Mouse (Mus musculus): ENCODE measurements around the gene Sept11.

The Sept11 gene

DNA sequence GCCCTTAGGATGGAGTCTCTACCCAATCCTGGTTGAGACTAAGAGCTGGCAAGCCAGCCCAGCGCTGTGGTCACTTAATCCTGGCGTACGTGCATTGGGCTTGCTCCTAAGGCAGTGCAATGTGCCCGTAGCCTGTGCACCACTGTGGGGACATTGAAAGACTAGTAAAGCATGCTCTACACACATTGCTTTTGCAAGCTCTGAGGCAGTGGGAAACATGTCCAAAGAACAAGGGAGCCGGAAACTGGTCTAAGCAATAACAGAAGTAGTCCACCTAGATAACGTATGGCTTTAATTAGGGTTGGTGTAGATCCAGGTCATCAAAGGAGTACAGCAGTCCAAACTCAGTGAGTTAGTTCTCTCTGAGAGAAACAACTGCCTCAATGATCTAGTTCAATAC is 75.4 kb downstream of the Sept11 start:
- peak; percentile 23 for DNase-seq (ENCODE audit: low read depth, low spot score)

DNA sequence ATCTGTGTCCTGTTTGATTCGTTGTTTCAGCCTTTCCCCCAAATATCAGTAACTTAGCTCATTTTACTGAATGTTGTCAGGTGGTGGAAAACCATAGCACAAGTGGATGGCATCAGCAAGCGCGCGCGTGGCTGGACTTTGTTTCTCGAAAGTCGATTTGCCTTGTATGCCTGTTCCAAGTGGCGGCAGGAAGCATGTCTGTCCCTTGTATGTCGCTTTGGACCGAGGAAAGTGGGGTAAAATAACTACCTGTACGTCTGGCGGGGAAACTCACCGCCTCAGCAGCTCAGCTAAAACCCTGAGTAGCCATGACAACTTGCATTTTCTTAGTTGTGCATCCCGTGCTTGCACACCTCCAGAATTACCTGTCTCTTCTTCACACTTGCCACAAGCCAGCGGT is 78.2 kb downstream of the Sept11 start:
- no peak for DNase-seq (ENCODE audit: low read depth, low spot score)

DNA sequence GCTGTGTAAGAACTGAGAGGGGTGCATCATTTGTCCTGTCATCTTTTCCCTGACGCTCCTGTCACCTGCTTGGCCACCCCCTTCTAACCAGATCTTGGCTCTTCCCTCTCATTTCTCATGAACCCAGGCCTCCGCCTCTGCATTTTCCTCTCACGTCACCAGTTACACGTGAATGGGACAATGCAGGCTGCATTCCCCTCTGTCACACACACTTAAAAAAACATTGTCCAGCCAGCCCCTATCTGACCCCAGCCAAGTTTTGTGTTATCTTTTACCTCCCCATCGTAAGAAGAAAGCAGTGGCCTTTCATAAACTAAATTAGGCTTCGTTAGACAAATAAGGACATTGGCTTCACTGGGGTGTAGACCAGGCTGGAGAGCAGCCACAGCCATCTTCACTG is 79.3 kb downstream of the Sept11 start:
- DNase-seq (ENCODE audit: low read depth, low spot score), result no peak

DNA sequence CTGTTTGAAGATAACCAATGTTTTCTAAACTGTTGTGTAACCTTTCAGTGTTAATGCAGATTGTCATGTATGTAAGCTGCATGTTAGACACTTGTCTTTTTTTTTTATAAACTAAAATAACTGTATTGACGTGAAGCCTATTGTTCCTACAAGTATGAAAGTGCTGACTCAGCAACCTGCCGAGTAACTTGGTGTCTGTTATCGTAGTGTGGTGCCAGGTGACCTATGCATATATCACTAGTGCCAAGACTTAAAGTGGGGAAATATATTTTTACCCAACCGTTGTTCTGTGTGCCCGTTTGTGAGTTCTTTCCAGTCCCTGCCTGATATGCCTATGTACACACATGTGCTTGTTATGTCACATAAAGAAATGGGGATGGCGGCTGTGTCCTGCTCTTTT is 81.4 kb downstream of the Sept11 start:
- DNase-seq (ENCODE audit: low read depth, low spot score), result no peak

DNA sequence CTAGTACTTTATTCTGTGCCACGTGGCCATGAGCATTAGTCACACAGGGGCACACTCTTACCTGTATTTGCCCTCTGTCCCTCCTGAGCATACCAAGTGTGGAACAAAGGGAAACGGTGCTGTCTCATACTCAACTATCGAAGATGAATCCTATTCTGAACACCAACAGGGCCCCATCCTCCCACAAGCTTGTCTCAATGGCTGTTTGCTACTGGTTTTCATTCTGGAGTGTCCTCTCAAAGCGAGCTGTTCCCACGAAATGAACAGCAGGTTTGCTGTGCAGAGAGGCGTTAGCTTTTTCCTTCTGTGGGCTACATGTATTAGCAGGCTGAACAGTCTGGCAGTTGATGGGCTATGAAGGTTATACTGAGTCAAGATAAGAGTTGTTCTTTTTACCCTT is 85.4 kb downstream of the Sept11 start:
- no peak for DNase-seq (ENCODE audit: low read depth, low spot score)

DNA sequence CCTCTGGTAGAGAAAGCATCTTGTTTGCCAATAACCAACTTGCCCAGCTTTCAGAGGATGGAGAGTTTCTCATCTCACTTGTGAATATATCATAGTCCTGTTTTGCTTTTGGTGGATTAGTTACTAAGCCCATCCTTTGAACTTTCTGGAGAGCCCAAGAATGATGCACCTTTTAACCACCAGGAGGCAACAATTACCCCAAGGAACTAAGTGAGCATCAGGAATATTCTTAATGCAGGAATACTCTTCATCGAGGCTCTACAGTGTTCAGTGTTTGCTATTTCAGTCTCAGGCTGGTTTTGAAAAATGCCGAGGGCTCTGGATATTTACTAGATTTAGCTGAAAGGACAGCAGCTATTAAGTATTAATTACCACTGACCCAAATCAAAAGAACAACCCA is 87.0 kb downstream of the Sept11 start:
- DNase-seq (ENCODE audit: low read depth, low spot score), result no peak

DNA sequence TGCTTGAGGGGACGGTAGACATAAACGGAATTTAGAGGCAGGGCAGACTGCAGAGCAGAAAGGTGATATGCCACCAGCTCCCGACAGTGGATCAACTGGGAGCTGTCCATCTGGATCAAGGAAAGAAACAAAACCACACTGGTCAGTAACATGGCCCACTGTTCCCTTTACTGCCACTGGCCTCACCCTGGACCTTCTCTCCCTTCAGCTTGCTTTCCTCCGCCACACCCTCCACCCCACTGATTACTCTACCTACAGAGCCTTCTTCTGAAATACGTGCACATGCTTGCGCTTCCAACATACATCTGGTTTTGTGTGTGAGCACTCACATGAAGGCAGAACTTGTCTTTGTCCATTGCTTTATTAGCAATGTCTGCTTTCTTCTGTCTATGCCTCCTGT is 90.1 kb downstream of the Sept11 start:
- DNase-seq (ENCODE audit: low read depth, low spot score), result no peak

DNA sequence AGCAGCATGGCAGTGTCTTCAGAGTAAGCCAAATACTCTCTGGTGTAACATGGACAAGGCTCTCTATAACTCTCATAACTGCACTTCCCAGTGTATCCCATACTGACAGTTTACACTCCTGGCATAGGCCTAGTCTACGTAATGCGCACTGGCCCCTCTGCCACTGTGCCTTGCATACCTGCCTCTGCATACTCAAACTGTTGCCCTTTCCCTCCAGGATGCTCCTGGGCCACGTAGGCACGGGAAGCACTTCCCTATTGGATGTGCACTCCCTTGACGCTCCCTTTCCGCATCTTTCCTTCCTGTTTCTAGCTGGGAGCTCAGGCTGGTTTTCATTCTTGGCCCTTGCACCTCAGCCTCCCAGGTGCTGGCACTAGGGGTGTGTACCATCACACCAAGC is 91.3 kb downstream of the Sept11 start:
- no peak for DNase-seq (ENCODE audit: low read depth, low spot score)

DNA sequence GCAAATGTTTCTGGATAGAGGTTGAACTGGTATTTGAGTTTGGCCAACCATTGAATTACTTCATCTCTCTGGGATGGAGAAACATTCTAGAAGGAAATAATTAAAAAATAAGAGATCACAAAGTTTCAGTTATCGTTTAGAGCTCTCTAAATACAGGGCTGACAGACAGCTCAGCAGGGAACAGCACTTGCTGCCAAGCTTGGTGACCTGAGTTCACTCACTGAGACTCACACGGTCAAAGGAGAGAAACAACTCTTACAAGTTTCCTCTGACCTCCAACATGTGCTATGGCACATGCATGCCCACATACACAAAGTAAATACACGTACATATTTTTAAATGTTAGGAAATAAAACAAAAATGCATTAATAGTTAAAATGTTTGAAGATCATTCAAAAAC is 96.4 kb downstream of the Sept11 start:
- no peak for DNase-seq (ENCODE audit: low read depth, low spot score)

DNA sequence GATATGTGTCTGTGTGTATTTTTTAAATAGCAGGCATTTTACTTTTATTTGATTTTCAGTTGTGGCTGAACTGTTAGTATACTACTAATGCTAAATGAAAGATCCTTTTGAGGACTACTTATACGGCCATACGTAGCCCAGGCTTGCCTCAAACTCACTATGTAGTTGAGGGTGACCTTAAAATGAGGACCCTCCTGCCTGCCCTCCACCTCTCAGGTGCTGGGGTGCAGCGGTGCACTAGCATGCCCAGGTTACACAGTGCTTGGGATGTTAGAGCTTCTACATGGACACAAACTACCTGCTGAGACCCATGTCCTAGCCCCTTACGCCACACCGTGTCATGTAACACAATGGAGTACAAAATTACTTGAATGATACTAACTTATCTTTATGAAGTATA is 97.2 kb downstream of the Sept11 start:
- DNase-seq (ENCODE audit: low read depth, low spot score), result no peak

DNA sequence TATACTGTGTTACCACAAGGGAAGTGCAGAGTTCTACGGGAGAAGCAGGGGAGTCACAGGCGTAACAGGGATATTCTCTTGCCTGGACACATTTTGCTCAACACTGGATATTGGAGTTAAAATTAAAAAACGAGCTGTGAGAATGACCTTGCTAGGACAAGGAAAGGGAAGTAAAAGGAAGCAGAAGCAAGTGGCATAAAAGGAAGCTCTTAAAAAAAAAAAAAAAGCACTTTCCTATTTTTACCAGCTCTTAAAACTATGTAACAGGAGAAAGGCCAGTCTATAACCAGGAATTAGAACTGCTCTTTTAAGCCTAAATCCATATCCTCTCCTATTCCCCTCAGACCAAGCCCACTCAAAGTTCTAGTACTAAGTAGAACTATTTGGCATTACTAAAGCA is 105.0 kb downstream of the Sept11 start:
- no peak for DNase-seq (ENCODE audit: low read depth, low spot score)

DNA sequence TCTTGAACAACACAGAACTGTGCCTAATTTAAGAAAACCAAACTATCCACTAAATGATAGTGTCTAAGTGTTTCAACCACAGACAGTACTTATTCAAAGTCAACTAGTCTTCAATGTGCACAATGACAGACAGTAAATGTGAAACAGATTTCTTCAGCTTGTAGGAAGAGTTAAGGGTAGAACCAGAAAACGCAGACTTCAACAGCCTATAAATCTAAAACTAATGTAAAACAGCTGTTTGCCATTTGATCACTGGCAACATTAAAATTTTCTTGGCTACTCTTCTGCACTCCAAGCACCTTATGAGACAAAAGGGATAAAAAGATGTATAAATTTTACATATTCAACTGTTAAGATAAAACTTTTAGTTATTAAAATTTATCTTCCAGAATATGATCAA is 107.9 kb downstream of the Sept11 start:
- DNase-seq (ENCODE audit: low read depth, low spot score), result peak; percentile 46

DNA sequence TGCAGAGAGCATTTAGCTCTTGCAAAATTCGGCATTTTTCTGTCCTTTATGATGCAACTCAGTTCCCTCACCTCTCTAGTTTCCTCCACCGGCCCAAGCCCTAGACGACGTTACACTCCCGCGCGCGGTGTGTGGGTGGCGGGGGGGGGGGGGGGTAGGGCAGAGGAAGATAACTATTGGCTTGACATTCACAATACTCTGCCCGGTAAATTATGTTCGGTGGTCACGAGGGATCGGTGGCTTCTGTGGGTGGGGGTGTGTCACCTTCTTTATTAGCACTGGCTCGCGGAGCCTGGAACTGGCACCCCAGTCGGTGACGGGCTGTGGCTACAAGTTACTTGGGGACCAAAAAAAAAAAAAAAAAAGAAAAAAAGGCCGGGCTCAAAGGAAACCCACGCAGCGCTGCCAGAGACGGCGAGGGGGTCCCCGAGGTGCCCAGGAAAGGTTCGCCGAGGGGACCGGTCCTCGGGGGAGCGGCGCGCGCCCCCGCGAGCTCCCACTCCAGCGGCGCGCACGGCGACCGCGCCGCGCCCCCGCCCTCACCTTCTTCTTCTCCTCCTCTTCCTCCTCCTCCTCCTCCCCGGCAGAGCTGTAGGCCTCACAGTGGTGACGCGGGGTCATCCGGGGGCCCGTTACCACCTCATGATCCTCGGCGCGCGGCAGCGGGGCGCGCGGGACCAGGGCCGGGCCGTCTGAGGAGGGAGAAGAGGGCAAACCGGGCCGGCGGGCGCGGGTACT is 112.3 kb downstream of the Sept11 start:
- peak; percentile 36 for DNase-seq (ENCODE audit: low read depth, low spot score)

DNA sequence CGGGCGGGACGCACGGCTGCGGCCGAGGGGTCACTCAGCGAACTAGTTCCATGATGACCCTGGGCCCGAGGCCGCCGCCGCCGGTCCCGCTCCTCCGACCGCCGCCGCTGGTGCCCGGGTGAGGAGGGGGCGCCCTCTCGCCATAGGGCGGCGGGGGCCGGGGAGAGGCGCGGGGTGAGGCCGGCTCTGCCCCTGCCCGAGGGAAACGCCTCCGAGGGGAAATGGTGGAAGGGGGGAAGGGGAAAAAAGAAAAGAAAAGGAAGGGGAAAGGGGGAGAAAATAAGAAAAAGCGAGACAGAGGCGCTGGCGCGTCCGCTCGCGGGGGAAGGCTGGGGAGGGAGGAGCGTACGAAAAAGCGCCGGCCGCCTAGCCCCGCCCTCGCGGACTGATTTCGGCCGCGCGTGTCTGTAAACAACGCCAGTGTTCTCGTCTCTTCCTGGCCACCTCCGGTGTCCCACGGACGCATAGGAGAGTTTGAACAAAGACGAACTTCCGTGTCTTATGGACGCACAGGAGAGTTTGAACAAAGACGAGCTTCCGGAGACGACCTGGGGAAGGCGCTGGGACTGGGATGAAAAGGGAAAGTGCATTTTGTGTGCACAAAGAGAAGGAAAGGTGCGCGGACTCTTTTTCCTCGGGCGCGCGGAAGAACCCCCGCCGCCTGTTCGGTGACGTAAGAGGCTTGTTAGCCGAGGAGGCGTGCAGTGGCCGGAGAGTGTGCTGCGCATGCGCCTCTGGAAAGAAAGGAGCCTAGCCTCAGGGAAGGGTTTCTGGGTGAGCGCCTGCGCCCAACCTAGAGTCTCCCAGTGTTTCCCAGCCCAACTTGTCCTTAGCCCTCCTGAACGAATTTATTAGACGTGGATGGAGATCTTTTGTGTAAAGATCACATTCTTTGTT is 113.1 kb downstream of the Sept11 start, which contains the start of the genes Ccni and 2010109A12Rik:
Gene Ccni (minus strand): TSS at position 387 of the 897 bp plus-strand sequence.
Gene 2010109A12Rik (plus strand): TSS at position 410 of the 897 bp plus-strand sequence.
- peak; percentile 97 for DNase-seq (ENCODE audit: low read depth, low spot score)

DNA sequence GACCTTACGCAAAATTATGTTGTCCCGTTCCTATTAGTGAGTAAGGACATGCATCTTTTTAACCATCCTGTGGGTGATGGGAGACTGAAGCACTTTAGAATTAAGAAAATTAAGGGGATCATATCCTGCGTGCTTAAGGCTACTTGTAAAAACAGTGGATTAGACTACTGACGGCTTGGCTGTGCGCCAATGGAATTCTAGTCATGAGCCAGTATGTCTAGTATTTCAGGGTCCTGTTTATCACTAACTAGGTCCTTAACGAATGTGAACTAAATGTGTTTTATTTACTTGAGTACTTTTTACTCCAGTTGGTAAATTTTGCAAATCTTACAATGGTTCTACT is 113.7 kb downstream of the Sept11 start:
- DNase-seq (ENCODE audit: low read depth, low spot score), result no peak

DNA sequence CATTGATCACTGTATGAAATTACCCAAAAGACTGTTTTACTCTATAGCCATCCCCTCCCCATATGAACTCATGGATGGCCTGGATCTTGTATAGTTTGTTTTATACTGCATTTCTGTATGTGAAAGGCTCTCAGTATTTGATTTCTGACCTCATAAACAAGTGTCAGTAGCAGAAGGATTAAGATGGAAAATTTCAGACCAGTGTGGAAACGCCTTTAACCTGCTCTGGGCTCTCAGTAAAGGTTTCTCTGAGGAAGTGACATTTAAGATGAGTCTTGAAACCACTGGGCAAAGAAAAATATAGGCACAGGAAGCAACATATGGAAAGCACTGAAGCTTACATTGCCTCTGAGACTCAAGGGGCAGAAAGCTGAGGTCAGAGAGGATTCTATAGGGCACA is 114.3 kb downstream of the Sept11 start:
- DNase-seq (ENCODE audit: low read depth, low spot score), result no peak

DNA sequence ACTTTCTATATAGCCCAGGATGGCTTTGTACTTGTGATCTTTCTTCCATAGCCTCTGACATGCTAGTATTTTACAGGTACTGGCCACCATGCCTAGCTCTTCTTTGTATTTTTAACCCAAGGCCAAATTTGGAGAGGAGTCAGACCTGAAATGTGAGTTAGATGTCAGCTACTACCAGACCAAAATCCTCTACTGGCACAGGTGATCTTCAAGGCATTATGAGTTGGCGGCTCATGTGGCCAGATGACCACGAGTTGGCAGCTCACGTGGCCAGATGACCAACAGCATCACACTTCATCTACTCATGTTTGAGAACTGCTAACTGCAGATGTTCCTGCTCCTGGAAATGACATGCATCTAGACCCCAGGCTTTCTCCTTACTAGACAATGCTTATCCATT is 125.1 kb downstream of the Sept11 start:
- DNase-seq (ENCODE audit: low read depth, low spot score), result no peak

DNA sequence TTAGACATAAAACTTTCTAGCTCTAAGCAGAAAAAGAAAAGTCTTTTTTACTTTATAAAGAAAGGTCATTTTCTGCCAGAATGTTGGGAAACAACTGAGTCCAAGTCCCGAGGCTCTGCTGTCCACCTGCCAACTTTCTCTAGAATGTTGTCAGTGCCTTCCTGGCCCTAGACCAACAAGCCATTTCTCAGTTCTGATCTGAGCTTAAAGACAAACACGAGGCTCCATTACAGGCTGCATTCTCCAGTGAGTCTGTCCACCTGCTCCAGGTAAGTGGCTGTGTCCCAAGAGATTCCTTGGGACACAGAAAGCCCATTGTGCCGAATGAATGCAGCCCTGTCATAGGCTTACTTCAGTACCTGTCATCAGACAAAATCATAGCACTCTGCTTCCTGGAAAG is 128.4 kb downstream of the Sept11 start:
- no peak for DNase-seq (ENCODE audit: low read depth, low spot score)

DNA sequence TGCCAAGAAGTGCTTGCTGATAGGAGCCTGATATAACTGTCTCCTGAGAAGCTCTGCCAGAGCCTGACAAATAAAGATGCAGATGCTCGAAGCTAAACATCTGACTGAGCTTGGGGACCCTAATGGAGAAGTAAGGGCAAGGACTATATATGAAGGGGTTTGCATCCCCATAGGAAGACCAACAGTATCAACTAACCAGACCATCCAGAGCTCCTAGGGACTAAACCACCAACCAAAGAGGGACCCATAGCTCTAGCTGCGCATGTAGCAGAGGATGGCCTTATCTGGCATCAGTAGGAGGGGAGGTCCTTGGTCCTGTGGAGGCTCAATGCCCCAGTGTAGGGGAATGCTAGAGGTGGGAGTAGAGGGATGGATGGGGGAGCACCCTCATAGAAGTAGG is 131.3 kb downstream of the Sept11 start:
- no peak for DNase-seq (ENCODE audit: low read depth, low spot score)

Measured in forelimb bud, embryonic 11.5 days (tissue).